In genomic region chr10:62840687-62841086, GRCm38 (mm10) we compare ENCODE assay signal across 24 mouse cellular contexts. TPM values are rescaled to one million over a fixed set of nuclear protein-coding genes. Genes with fewer than 3 reads are reported as not detected.
DNase-seq lines count a peak whose midpoint lies in the region; ATAC-seq and TF ChIP-seq lines count a peak whose summit lies in the region.
"Had no signal": no experiment of that assay in that cellular context is flagged by ENCODE, and none has a peak within 500 bp of the region (broad histone marks: within the 10 kb centered on the region; RNA-seq: fewer than 3 reads in every experiment).

No protein-coding gene starts in this region.

- H3K9ac ChIP-seq in hindbrain, postnatal 0 days (replicated peaks; ENCODE audit: low read length) = no peak overlapping the region
- H3K9ac ChIP-seq: embryonic facial prominence, embryonic 13.5 days; embryonic facial prominence, embryonic 15.5 days; forebrain, embryonic 12.5 days had no signal

- peak; percentile 17 for DNase-seq in 416B (ENCODE audit: low read depth)
- DNase-seq in CD8-positive naive resting alpha-beta T cell, adult 2 months (ENCODE audit: low read depth in 2 of 2, low spot score in 2 of 2) = peak; percentile 46 to 61
- DNase-seq in naive thymus-derived CD4-positive, alpha-beta T cell, adult 2 months (ENCODE audit: low read depth) = peak; percentile 58
- no peak for DNase-seq in hindbrain, postnatal 0 days (ENCODE audit: low spot score)
- DNase-seq in urinary bladder, postnatal 10 days (ENCODE audit: low spot score) = no peak
- DNase-seq in right cerebral cortex, postnatal 25 days = no peak
- DNase-seq: adrenal gland, adult 8-10 months; adrenal gland, postnatal 14 days; adrenal gland, postnatal 36 days; cerebellum, adult 11-12 months; cerebellum, adult 8-10 months; cerebellum, adult 9-11 months; cerebellum, postnatal 14 days; cerebellum, postnatal 36 days; embryo, embryonic 11 days had no signal

- no peaks in the 10 kb centered on the region for H3K9me3 ChIP-seq in hindbrain, postnatal 0 days (ENCODE audit: low read length)
- H3K9me3 ChIP-seq: embryonic facial prominence, embryonic 13.5 days; embryonic facial prominence, embryonic 15.5 days; forebrain, embryonic 10.5 days; forebrain, embryonic 12.5 days had no signal

- H3K27me3 ChIP-seq in hindbrain, postnatal 0 days (ENCODE audit: insufficient read depth, low read length) = no peaks in the 10 kb centered on the region
- H3K27me3 ChIP-seq: embryonic facial prominence, embryonic 13.5 days; embryonic facial prominence, embryonic 15.5 days; forebrain, embryonic 12.5 days had no signal

- no peak for TF ChIP-seq CTCF in hindbrain, postnatal 0 days (IDR thresholded peaks at IDR 0.05; ENCODE audit: low read depth)

- no peak overlapping the region for H3K27ac ChIP-seq in hindbrain, postnatal 0 days
- H3K27ac ChIP-seq: embryonic facial prominence, embryonic 13.5 days; embryonic facial prominence, embryonic 15.5 days; forebrain, embryonic 10.5 days; forebrain, embryonic 12.5 days had no signal

- ATAC-seq in hindbrain, postnatal 0 days = no peak
- ATAC-seq: activated CD4-positive, CD25-positive, alpha-beta regulatory T cell, adult 4 months; CD4-positive, CD25-positive, alpha-beta regulatory T cell, adult 4 months; forebrain, embryonic 14.5 days; forebrain, embryonic 16.5 days had no signal

- H3K4me3 ChIP-seq in hindbrain, postnatal 0 days (ENCODE audit: low read length) = no peak overlapping the region
- H3K4me3 ChIP-seq: embryonic facial prominence, embryonic 13.5 days; embryonic facial prominence, embryonic 15.5 days; erythroblast, embryonic 14.5 days; forebrain, embryonic 10.5 days; forebrain, embryonic 12.5 days had no signal

- 94% methylated on average over 7 of the region's 7 CpGs for WGBS in hindbrain, postnatal 0 days

- peaks cover 21% of the 10 kb centered on the region for H3K36me3 ChIP-seq in hindbrain, postnatal 0 days (ENCODE audit: insufficient read depth, low read length)

- no peak overlapping the region for H3K4me2 ChIP-seq in hindbrain, postnatal 0 days (ENCODE audit: low read depth, low read length)
- H3K4me2 ChIP-seq: embryonic facial prominence, embryonic 13.5 days; embryonic facial prominence, embryonic 15.5 days; forebrain, embryonic 12.5 days had no signal

- H3K4me1 ChIP-seq in hindbrain, postnatal 0 days (ENCODE audit: insufficient read depth, low read length) = no peaks in the 10 kb centered on the region
- H3K4me1 ChIP-seq: forebrain, embryonic 12.5 days had no signal

RNA-seq across cellular contexts. Expression of gene Ccar1, which starts 48.6 kb away (rescaled TPM):
- 54.9 and 74.7 TPM in 2 replicates for total RNA-seq in hindbrain, postnatal 0 days (2014; rRNA removed)
- 78.3 and 81.7 TPM in 2 replicates for polyA plus RNA-seq in hindbrain, postnatal 0 days (2015; fragmentation: Nextera tagmentation; extraction: Ambion mirVana)

Comparison
In these comparisons a context has a peak if more than half of its experiments do, and no peak if none do; other contexts are left out.
1. DNase-seq: peak in 416B (single experiment), CD8-positive naive resting alpha-beta T cell, adult 2 months (2 of 2) and naive thymus-derived CD4-positive, alpha-beta T cell, adult 2 months (single experiment); none in hindbrain, postnatal 0 days (single experiment), urinary bladder, postnatal 10 days (single experiment) and right cerebral cortex, postnatal 25 days (single experiment).